Mouse (Mus musculus): ENCODE data around the gene Syvn1. TPM values are rescaled to one million over a fixed set of nuclear protein-coding genes. Genes with fewer than 3 reads are reported as not detected.

Gene Syvn1
- total and polyA plus RNA-seq, 3 experiments = 16.5 to 106 (median 26.8) TPM

DNA sequence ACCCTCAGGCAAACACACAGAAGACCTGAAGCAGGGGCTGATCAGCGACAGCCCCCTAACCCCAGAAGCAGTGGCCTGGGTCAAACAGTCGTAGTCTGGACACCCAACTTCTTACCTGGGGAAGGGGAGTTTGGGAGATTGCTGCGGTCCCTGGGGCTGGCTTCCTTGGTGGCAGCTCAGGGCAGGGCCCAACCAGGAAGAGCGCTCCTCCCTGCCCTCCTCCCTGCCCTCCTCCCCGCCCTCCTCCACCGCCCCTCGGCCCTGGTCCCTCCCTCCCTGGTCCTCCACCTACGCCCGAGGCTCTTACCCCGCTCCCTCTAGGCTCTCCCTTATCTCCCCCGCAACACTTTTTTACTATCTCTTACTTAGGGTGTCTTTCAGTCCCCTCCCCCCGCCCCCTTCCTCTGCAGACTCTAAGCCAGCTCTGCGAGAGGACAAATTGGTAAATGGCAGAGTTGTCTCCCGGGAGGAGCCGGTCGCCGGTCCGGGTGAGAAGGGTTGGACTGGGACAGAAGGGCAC is 31.3 kb upstream of the Syvn1 start:
- Histone ChIP-seq H3K4me1 (ENCODE audit: control insufficient read depth in 1 of 2, insufficient read depth in 2 of 2) (peaks cover 11 to 38% of the 10 kb centered on the region in 2 experiments), H3K27ac (ENCODE audit: insufficient read depth, low read depth) (0 out of 2 replicates have a peak overlapping the region, but pooled peaks have one; percentile 8), H3K4me3 (replicated peaks in 1 of 3; ENCODE audit: low read depth in 2 of 3, low read length in 2 of 3, poor library complexity in 1 of 3) (peak overlapping the region; percentile 57 to 80 (median 70)), H3K4me2 (ENCODE audit: insufficient read depth, low read depth, poor library complexity, severe bottlenecking) (peak overlapping the region; percentile 63), H3K9ac (ENCODE audit: insufficient read depth, low read depth) (peak overlapping the region; percentile 81), H3K9me3 (replicated peaks; ENCODE audit: low read length) (no peaks in the 10 kb centered on the region), H3K79me2 (replicated peaks; ENCODE audit: control insufficient read depth, extremely low read depth, insufficient read depth, poor library complexity, severe bottlenecking) (no peaks in the 10 kb centered on the region), H3K27me3 (replicated peaks) (no peaks in the 10 kb centered on the region), H3K36me3 (replicated peaks in 1 of 2; ENCODE audit: control insufficient read depth in 1 of 2, insufficient read depth in 1 of 2, low read length in 1 of 2) (peaks cover 11 to 34% of the 10 kb centered on the region in 2 experiments)
- DNase-seq (ENCODE audit: extremely low read depth) = peak; percentile 35
- in situ Hi-C loops (cut with MboI; ENCODE audit: low pct_ligation_motif_present, low pct_unique_long_range_greater_than_20kb, low sequenced_read_pairs) = loop anchor here (5.0 kb wide), 2 partner anchors 53 to 93 kb away; partner anchors contain the start of genes Cdc42ep2 and Pola2
- TF ChIP-seq IRF4 (IDR thresholded peaks at IDR 0.05; ENCODE audit: low read depth, low read length) (no peak), POLR2A (IDR thresholded peaks at IDR 0.05; ENCODE audit: low read depth, low read length) (peak; percentile 55; the same call in 1 of the 2 replicates), HCFC1 (IDR thresholded peaks at IDR 0.05; ENCODE audit: low read depth, low read length) (peak; percentile 51; the same call in 1 of the 2 replicates), ELF1 (IDR thresholded peaks at IDR 0.05; ENCODE audit: low read depth, low read length) (peak; percentile 90), NELFE (IDR thresholded peaks at IDR 0.05; ENCODE audit: low read depth, low read length) (peak; percentile 61; the same call in 1 of the 2 replicates), SIN3A (IDR thresholded peaks at IDR 0.05; ENCODE audit: low read length) (peak; percentile 44; the same call in 1 of the 2 replicates)
- dilution Hi-C loops (cut with MboI; ENCODE audit: extremely low pct_ligation_motif_present, extremely low pct_unique_long_range_greater_than_20kb, low sequenced_read_pairs) = no loop called here

DNA sequence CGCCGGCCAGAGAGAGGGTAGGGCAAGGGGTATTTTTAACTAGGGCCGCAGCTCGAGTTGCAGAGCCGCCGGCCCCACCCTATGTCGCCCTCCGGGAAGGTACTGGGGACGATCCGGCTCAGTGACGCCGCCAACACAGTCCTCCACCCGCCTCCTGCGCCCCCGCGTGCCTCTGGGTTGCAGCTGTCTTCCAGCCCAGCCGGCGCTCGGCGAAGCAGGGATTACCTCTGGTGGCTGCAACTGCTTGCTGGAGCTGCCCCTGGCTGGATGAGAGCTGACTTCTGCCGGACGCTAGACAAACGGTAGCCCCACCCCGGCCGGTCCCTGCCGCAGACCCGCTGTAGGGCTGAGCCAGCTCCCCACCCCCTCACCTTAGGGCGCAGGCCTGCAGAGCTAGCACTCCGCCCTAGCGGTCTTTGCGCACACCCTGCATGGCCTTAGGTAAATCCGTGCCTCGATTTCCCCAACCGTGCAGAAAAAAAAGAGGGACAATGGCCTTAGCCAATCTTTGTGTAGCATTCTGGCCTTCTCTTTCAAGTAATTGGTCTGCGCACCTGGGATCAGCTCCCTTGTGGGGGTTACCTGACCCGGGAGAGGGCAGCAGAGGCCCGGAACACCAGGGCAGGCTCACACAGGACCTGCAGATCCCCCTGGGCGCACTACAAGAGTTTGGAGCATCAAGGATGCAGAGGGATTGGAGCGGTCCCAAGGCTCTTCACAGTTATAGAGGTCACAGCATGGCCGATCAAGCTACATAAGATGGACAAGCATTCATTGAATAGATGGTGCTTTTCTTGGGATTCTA is 30.7 kb upstream of the Syvn1 start, which contains the start of gene Capn1:
Capn1 (minus strand) TSS at position 387 of the 805 bp plus-strand sequence.
- in situ Hi-C loops (cut with MboI; ENCODE audit: low pct_ligation_motif_present, low pct_unique_long_range_greater_than_20kb, low sequenced_read_pairs) = loop anchor here (5.0 kb wide), 2 partner anchors 53 to 93 kb away; partner anchors contain the start of genes Cdc42ep2 and Pola2
- dilution Hi-C loops (cut with MboI; ENCODE audit: extremely low pct_ligation_motif_present, extremely low pct_unique_long_range_greater_than_20kb, low sequenced_read_pairs) = no loop called here
- peak within 1 kb of the TSS; percentile 81 for H3K9ac ChIP-seq (ENCODE audit: insufficient read depth, low read depth)
- DNase-seq (ENCODE audit: extremely low read depth) = peak; percentile 45
- no peaks in the 10 kb centered on the region for H3K9me3 ChIP-seq (replicated peaks; ENCODE audit: low read length)
- H3K27me3 ChIP-seq (replicated peaks) = no peaks in the 10 kb centered on the region
- H3K4me1 ChIP-seq (ENCODE audit: control insufficient read depth in 1 of 2, insufficient read depth in 2 of 2) = peaks cover 11 to 42% of the 10 kb centered on the region in 2 experiments
- H3K4me2 ChIP-seq (ENCODE audit: insufficient read depth, low read depth, poor library complexity, severe bottlenecking) = peak within 1 kb of the TSS; percentile 63
- peaks cover 8 to 28% of the 10 kb centered on the region in 2 experiments for H3K36me3 ChIP-seq (replicated peaks in 1 of 2; ENCODE audit: control insufficient read depth in 1 of 2, insufficient read depth in 1 of 2, low read length in 1 of 2)
- peak; percentile 54; the same call in 1 of the 2 replicates for TF ChIP-seq NRF1 (IDR thresholded peaks at IDR 0.05; ENCODE audit: low read depth, low read length)
- TF ChIP-seq UBTF (IDR thresholded peaks at IDR 0.05; ENCODE audit: low read depth, low read length) = no peak; the same call in 1 of the 2 replicates
- 0 out of 2 replicates have a peak, but pooled peaks have one; percentile 12 for TF ChIP-seq MAX (IDR thresholded peaks at IDR 0.05; ENCODE audit: low read length)
- peak in 1 of 2 experiments; percentile 41; a peak in 2 of 4 replicates for TF ChIP-seq CTCF (conservative IDR thresholded peaks at IDR 0.05 in 1 of 2, IDR thresholded peaks at IDR 0.05 in 1 of 2; ENCODE audit: low read depth in 2 of 2, low read length in 2 of 2)
- TF ChIP-seq MAZ (IDR thresholded peaks at IDR 0.05; ENCODE audit: low read depth, low read length) = no peak
- no peak for TF ChIP-seq ZNF384 (IDR thresholded peaks at IDR 0.05; ENCODE audit: low read depth, low read length)
- 0 out of 2 replicates have a peak, but pooled peaks have one; percentile 30 for TF ChIP-seq ELF1 (IDR thresholded peaks at IDR 0.05; ENCODE audit: low read depth, low read length)
- 0 out of 2 replicates have a peak, but pooled peaks have one; percentile 8 for TF ChIP-seq BHLHE40 (IDR thresholded peaks at IDR 0.05; ENCODE audit: low read depth, low read length)
- no peak for TF ChIP-seq ZKSCAN1 (IDR thresholded peaks at IDR 0.05; ENCODE audit: borderline replicate concordance, low read depth, low read length)
- peak; percentile 10; the same call in 1 of the 2 replicates for TF ChIP-seq SMC3 (IDR thresholded peaks at IDR 0.05; ENCODE audit: low read depth, low read length)
- no peak for TF ChIP-seq JUN (IDR thresholded peaks at IDR 0.05; ENCODE audit: insufficient read depth, low read depth, low read length)
- no peak for TF ChIP-seq MYC (IDR thresholded peaks at IDR 0.05; ENCODE audit: low read depth, low read length)
- TF ChIP-seq USF1 (IDR thresholded peaks at IDR 0.05; ENCODE audit: low read depth, low read length) = no peak
- TF ChIP-seq TCF12 (IDR thresholded peaks at IDR 0.05; ENCODE audit: low read depth, low read length) = 0 out of 2 replicates have a peak, but pooled peaks have one; percentile 10
- TF ChIP-seq RAD21 (IDR thresholded peaks at IDR 0.05; ENCODE audit: low read depth, low read length) = peak; percentile 8
- TF ChIP-seq TBP (conservative IDR thresholded peaks at IDR 0.05; ENCODE audit: low read depth, low read length) = no peak
- H3K27ac ChIP-seq (ENCODE audit: insufficient read depth, low read depth) = 0 out of 2 replicates have a peak within 1 kb of the TSS, but pooled peaks have one; percentile 8
- H3K4me3 ChIP-seq (replicated peaks in 1 of 3; ENCODE audit: low read depth in 2 of 3, low read length in 2 of 3, poor library complexity in 1 of 3) = peak within 1 kb of the TSS; percentile 57 to 80 (median 70)
- H3K79me2 ChIP-seq (replicated peaks; ENCODE audit: control insufficient read depth, extremely low read depth, insufficient read depth, poor library complexity, severe bottlenecking) = no peaks in the 10 kb centered on the region
